Mouse (Mus musculus) induced T-regulatory cell, adult 2 months (primary cell): ENCODE results near the gene Pgam1.
"Not testable (repeated sequence)": the region's sequence is repeated elsewhere in the genome, so short reads cannot be mapped to it uniquely, and the experiment has no call there.

ENCODE experiments used
- DNase-seq: peaks from one replicate; pipeline ENCODE4 v3.0.0-alpha.2; 2012; ENCODE audit warnings: low read depth

The Pgam1 gene

DNA sequence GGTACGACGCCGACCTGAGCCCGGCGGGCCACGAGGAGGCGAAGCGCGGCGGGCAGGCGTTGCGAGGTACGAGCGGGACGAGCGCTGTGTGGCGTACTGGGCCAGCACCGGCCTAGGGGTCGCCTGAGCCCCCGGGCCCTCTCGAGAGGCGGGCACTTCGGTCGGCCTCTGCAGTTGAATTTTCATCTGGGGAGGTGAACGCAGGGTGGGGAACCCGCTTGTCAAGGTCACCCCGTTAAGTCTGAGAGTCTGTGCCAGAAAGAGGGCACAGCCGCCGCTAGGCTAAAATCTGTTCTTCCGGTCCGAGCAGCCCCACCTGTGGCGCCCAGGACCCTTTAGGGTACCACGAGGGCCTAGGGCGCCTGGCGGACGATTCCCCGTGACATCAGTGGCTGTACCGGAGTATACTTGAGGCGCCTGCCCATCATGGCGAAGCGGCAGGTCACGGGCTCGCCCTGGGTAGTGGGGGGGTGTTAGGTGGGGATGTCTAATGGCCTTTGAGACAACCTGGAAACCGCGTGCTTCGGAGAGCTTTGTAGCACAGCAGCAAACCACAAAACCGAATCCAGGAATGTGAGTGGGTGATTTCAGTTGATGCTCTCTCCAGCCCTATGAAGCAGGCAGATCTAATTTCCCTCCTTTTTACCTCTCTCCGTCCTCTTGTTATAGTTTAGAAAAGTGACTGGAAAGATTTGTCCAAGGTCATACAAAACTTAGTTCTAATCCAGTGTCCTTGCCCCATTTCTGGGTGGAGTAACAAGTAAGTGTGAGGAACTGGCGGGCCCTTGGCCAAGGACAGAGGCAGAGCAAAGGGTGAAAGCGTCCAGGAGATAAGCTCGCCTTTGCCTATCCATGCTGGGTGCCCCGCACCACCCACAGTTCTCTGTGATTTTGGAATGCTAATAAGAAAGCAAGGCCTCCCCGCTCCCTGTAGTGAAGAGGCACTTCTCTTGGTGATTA is 678 bp downstream of the Pgam1 start:
- peak; percentile 57 for DNase-seq

DNA sequence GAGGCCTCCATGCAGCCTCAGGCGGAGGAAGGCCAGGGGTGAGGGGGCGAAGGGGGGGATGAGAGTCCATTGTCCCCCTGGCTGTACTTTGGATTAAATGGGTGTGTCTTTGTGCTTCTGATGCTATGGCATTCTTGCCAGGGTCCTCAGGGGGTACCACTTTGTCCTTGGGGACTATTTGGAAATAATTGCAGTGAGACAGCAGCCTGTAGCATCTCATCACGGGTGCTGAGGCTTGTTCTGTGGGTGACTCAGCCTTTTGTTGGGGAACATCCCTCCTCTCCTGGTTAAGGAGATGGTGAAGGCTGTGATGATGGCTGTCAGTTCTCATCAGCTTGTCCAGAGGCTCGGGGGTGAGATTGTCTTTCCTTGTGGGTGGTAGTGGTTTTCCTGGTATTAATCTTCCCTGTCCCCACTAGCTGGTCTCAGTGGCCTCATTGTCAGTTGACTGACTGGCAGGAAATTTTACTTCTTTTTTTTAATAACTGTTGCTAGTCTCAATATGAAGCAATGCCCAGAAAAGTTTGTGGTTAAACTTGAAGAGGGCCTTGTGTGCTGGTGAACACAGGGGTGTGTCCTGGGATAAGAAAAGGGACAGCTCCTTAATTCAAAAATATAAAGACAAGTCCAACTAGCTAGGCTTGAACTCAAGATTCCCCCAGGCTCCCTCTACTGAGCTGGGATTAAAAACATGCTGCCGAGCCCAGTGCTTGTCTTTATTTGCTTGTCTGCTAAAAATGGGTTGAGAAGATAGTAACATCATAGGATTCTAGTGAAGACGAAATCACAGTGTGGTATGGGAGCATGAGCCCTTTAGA is 2.3 kb downstream of the Pgam1 start:
- DNase-seq = no peak

DNA sequence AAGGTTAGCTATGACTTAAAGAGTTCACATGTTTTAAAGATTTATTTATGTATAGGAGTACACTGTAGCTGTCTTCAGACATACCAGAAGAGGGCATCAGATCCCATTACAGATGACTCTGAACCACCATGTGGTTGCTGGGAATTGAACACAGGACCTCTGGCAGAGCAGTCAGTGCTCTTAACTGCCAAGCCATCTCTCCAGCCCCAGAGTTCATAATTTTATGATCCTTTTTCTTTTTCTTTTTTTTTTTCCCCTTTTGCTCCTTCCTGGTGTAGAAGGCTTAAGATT is 2.8 kb downstream of the Pgam1 start:
- DNase-seq = not testable (repeated sequence)

DNA sequence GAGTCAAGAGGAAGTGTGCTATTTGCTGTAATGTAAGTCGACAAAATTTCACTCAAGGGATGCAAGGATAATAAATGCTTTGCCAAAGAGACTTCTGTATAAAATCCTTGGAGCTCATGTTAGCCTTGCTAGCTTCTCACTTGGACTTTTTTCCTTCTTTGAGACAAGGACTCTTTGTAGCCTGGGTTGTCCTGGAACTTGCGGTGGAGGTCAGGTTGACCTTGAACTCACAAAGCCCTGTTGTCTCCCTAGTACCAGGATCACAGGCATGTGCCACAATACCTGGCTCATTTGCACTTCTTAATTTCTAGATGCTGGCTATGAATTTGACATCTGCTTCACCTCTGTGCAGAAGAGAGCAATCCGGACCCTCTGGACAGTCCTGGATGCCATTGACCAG is 3.6 kb downstream of the Pgam1 start:
- no peak for DNase-seq

DNA sequence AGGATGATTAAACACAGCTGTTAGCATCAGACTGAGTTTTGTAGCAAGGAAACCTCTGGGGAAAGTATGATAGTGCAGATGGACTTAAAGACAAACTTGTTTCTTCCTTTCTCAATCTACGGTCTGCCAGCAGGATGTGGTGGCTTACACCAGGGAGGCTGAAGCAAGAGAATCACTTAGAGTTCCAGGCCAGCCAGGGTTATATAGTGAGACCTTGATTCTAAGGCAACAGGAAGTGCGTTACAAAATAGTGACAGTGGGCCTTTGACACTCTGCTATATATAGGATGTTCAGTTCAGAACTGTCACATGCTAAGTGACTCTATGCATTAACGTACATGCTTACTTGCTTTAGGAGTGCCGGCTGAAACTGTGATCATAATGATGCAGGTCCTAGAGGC is 5.1 kb downstream of the Pgam1 start:
- peak; percentile 20 for DNase-seq

DNA sequence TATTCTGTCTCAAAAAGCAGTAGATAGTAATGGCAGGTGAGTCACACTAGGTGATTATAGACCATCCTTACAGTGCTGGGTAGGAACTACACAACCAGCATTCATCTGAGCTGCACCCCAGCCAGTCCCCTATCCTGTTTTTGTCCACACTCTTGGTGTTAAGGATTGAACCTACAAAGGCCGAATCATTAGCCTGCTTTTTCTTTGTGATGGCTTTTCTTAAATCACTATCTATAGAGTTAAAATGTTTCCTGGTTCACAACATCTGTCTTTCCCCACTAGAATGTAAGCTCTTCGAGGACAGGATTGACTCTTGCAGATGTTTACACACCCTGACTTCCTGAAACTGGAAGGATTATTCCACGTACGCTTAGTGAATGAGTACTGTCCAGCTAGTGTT is 7.7 kb downstream of the Pgam1 start:
- DNase-seq = no peak

DNA sequence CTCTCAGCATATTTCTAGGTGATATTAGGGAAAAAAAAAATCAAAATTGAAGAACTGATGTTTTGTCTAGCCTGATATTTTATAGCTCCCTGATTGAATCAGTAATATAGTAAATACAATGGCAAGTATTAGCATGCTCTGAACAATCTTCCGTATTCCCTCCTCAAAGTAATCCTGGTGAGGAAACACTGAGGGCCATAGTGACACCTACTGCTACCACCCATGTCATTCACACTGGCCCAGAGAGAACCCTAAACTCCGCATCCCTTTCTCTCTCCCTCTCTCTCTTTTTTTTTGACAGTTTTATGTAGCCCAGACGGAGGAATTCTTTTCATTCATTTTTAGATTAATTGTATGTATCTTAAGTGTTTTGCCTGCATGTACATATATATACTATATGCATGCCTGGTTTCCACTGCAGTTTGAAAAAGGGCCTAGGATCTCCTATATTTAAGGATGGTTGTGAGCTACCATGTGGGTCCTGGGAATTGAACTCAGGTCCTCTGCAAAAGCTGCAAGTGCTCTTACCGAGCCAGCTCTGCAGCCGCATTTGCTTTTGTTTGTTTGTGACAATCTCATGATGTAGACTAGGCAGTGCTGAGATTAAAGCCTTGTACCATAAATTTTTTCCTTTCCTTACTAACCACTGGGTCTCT is 8.8 kb downstream of the Pgam1 start:
- no peak for DNase-seq

DNA sequence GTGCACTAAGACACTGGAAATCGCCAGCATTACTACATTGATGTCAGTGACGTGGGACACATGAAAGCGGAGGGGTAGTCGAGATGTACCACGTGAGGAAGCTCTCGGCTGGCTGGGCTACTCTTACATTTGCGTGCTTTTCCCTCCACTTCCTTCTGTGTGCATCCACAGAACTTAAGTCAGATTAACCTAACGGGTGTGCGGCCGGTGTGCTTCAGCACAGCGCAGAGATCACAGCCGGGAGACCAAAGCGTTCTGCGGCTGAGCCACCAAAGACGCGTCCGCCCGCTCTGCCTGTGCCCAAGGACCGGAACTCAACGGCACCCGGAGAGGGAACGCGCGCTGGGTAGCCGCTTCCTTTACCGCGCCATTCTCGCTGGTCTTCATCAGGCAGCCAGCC is 21.0 kb downstream of the Pgam1 start:
- peak; percentile 86 for DNase-seq

DNA sequence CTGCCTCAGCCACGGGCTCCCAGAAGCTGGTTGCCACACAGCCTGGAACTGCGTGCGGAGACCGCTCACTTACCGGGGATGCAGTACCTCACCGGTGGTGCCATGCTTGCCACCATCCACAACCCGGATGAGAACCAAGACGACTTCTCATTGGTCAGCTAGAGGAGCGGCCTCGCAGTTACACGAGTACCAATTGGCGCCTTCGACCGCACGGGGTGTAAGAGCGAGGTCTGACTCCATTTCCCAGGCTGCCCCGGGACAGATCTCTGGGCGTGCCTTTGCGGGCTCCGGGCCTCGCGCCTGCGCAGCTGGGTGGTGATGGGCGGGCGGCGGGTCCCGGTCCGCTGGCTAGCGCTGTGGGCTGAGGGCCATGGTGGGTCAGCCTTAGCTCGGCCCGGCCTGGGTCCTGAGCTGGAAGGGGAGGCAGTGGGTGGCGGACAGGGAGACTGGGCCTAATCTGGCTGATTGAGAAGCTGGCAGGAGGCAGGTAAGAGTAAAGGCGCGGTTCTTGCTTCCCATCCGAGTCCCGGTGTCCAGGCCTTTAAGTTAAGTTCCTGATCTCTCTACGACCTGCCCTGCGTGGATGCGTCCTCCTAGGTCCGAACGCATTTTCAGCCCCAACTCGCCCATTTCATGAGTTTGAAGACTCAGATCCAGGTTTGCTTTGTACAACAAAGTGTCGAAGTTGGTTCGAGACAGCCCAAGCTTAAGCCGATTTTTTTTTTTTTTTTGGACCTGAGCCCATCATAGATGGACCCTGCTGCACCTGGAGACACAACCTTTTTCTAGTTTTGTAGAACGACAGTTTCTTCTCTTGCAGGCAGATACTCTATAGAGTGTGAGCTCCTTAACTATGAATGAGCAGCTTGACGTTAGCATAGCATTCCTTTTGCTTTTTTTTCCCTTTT is 21.7 kb downstream of the Pgam1 start, which contains the start of the genes Exosc1 and Zdhhc16:
Gene Exosc1, minus strand, starts transcription at position 245 of the 908 bp plus-strand sequence.
Gene Zdhhc16, plus strand, starts transcription at position 302 of the 908 bp plus-strand sequence.
- DNase-seq = peak; percentile 99

DNA sequence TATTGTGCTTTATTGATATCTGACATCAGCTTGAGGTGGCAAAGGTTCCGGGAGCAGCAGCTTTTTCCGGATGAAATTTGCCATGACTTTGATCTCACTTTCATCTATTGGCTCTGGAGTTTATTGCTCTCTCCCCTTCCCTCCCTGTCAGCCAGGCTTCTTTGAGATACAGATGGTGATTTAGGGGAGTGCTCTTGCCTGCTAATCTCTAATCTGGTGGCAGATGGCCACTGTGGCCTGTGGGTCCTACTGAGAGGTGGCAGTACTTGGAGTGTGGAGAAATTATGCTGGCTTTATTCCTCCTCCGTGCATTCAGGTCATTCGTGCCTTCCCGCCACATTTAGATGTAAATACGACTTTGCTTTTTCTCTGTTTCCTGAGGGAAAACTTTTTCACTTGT is 22.4 kb downstream of the Pgam1 start:
- peak; percentile 27 for DNase-seq

DNA sequence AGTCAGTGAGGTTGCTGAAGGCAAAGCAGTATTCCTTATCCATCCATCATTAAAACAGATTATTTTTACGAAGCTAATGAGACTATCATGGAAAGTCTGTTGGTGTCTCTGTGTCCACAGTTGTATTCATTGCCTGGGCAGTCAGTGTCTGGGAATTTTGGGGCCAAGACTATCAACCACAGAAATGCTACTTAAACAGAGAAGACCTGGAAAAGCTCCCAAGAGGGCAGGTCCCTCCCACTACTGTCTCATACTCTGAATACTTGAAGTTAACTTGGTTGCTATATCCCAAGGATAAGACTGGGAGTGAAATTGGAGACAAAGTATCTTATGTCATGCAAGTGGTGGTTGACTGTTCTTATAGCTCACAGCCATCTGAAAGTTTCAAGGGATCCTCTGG is 24.2 kb downstream of the Pgam1 start:
- no peak for DNase-seq

DNA sequence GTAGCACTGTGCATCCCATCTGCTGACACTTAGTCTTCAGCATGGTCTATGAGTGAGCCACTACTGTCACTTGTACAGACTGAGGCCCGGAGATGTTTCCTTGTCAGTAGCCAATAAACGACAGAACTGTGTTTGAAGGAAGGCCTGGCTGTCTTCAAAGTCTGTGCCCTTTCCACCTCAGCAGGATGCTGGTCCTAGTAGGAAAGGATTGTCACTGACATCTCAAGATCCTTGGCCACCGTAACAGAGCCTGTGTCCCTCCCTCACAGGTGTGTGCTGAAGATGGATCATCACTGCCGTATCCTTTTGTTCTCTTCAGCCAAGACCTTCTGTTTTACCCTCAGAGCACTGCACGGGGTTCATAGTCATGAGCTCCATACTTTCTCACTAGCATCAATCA is 26.8 kb downstream of the Pgam1 start:
- DNase-seq = no peak

DNA sequence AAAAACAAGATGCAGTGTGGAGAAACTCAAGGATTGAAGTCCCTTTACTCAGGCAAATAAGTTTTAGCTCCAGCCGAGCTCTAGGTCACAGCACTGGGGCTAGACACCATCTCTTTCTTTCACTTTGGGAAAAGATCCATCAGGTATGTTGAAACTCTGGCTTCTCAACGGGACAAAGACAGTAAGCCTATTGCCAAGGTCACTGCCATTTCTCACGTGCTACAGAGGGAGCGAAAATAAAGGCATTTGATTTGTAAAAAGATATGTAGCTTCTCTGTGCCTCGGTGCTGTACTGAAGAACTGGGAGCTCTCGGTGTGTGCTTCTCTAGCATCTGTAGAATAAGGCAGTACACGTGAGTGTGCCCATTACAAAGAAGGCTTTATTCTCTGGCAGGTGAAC is 32.1 kb downstream of the Pgam1 start:
- no peak for DNase-seq

DNA sequence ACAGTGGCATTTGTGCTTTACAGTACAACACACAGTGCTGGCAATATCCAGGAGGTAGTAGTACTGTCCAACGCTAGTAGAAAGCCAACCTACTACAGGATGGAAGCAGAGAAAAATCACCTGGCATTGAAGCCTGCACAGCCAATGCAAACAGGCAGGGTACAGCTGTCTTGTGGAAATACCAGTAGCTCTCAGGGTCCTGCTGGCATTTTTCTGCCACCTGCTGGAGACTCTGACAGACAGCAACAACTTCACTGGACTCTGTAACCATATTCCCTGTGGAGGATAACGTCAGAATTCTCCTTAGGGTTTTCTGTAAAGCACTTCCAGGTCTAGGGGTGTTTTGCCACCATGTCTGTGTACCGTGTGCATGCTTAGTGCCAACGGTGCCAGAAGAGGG is 40.6 kb downstream of the Pgam1 start:
- DNase-seq = peak; percentile 15

DNA sequence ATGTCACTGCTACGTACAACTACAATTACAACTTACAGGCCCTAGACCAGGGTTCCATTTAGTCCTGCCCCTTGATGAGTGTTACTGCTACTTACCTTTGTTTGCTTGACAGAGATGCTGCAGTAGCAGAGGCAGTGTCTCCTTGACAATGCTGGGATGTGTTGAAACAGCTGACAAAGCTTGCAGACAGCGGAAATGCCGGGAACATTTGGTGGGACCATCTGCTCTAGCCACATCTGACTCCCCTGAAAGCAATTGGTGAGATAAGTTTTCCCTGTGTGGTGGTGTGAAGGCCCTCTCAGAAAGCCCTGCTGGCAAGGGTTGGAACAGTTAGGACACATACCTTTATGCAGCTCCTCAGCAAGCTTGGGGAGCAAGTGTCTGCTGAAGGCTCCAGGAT is 41.9 kb downstream of the Pgam1 start:
- no peak for DNase-seq
